Mouse (Mus musculus) stomach, embryonic 14.5 days (tissue): ENCODE results near the gene Rack1. TPM values are rescaled to one million over a fixed set of nuclear protein-coding genes. Genes with fewer than 3 reads are reported as not detected.

ENCODE experiments used
- ATAC-seq: fragments of 200-750 bp; cut with Nextera tagmentation; 2 replicates; pipeline ENCODE4 v1.8.0; 2017; ENCODE audit warnings: low read depth, moderate TSS enrichment; ENCODE audit not compliant: insufficient number of reproducible peaks, insufficient read depth, low FRiP score
- H3K27ac ChIP-seq: fragments of 300-500 bp; sonication (generic); 2 replicates; pipeline ENCODE4 v1.5.1; 2014; ENCODE audit warnings: mild to moderate bottlenecking, low read length, moderate library complexity, mixed read lengths
- H3K27me3 ChIP-seq: fragments of 300-500 bp; sonication (generic); 2 replicates; pipeline ENCODE4 v1.6.1; 2014; ENCODE audit warnings: low read length, control low read depth, mixed read lengths; ENCODE audit not compliant: control insufficient read depth, insufficient read depth
- H3K36me3 ChIP-seq: fragments of 300-500 bp; sonication (generic); 2 replicates; pipeline ENCODE4 v1.6.1; 2014; ENCODE audit warnings: mild to moderate bottlenecking, control low read depth, low read length, moderate library complexity, mixed read lengths; ENCODE audit not compliant: control insufficient read depth, insufficient read depth
- H3K4me1 ChIP-seq: fragments of 300-500 bp; sonication (generic); 2 replicates; pipeline ENCODE4 v1.6.1; 2014; ENCODE audit warnings: low read length, control low read depth, mixed read lengths; ENCODE audit not compliant: control insufficient read depth, insufficient read depth
- H3K4me2 ChIP-seq: fragments of 300-500 bp; sonication (generic); replicated peaks from 2 replicates; pipeline ENCODE4 v1.6.1; 2014; ENCODE audit warnings: low read depth, low read length, control low read depth
- H3K4me3 ChIP-seq: fragments of 300-500 bp; sonication (generic); 2 replicates; pipeline ENCODE4 v1.5.1; 2014; ENCODE audit warnings: low read depth, low read length, control low read depth
- H3K9ac ChIP-seq: fragments of 300-500 bp; sonication (generic); replicated peaks from 2 replicates; pipeline ENCODE4 v1.6.1; 2014; ENCODE audit warnings: low read depth, mild to moderate bottlenecking, control low read depth, low read length, moderate library complexity, mixed read lengths
- H3K9me3 ChIP-seq: fragments of 300-500 bp; sonication (generic); 2 replicates; pipeline ENCODE4 v1.6.1; 2016; ENCODE audit warnings: low read depth, low read length, control low read depth; ENCODE audit not compliant: control insufficient read depth
- WGBS: fragments of 180-500 bp; shearing (Covaris S2); extraction: QIAGEN DNeasy Blood & Tissue Kit; methylation state at CpG from one replicate; pipeline ENCODE4 v1.1.7; 2014; 5-methylcytosine and 5-hydroxymethylcytosine counted together
- polyA plus RNA-seq: library from polyadenylated mRNA; unstranded; fragments of >200 nt; fragmentation: Nextera tagmentation; extraction: Ambion mirVana; gene quantifications from 2 replicates; pipeline ENCODE4 v1.2.1, GENCODE M21; 2014

Rack1 gene
- polyA plus RNA-seq, 1 experiment from 2014 or later = 984 TPM

DNA sequence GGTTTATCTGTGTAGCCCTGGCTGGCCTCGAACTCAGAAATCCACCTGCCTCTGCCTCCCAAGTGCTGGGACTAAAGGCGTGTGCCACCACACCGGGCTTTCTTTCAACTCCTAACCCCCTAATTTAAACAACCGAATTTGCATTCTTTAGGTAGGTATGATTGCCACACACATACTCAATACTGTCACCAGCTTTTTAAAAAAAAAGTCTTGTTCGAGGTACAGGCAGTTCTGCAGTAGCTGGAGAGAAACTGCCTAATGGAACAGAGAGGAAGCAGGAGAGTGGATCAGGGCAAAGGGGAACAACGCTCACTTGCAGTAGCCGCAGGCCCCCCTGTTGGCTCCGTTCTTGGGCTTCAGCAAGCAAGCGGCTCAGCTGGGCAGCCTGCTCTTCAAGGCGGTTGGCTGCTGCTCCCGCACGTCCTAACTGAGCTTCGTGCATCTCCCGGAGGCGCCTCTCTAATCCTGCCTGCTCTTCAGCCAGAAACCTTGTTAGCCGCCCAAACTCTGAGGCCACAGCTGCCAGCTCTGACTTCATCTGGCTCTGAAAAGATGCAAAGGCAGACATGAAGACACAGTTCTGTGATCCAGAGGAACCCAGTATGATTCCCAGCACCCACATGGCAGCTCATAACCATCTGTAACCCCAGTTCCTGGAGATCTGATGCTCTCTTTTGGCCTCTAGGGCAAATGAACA, 8.8 kb downstream of the Rack1 start:
- H3K27ac ChIP-seq = no peak overlapping the region
- H3K27me3 ChIP-seq = no peaks in the 10 kb centered on the region
- ATAC-seq = no peak

DNA sequence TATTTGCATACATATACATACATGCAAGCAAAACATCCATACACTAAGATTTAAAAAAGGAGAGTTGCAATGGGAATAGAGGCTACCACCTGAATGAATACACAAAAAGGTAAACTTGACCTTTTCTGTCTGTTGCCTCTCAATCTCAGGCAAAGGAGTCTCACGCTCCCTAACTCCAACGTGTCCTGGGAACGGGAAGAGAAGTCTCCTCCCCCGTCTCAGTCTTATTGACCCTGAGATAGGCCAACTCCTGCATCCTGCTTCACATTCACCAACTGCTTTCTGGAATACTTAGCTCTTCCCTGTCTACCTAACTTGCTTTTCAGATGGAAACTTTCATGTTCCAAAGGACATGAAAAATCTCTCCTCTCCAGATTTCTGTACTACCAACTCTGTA, 9.3 kb downstream of the Rack1 start:
- no peaks in the 10 kb centered on the region for H3K27me3 ChIP-seq
- H3K27ac ChIP-seq = no peak overlapping the region
- no peaks in the 10 kb centered on the region for H3K9me3 ChIP-seq
- H3K9ac ChIP-seq = no peak overlapping the region
- H3K4me3 ChIP-seq = no peak overlapping the region
- ATAC-seq = no peak
- H3K4me2 ChIP-seq = no peak overlapping the region
- H3K36me3 ChIP-seq = peaks cover 85% of the 10 kb centered on the region
- H3K4me1 ChIP-seq = no peaks in the 10 kb centered on the region
- 50% methylated on average over 4 of the region's 4 CpGs for WGBS

More for the DNA sequence above, 8.8 kb downstream of the Rack1 start:
- no peaks in the 10 kb centered on the region for H3K9me3 ChIP-seq
- H3K4me3 ChIP-seq = no peak overlapping the region
- WGBS = 66% methylated on average over 16 of the region's 16 CpGs
- H3K4me1 ChIP-seq = no peaks in the 10 kb centered on the region
- H3K9ac ChIP-seq = no peak overlapping the region
- no peak overlapping the region for H3K4me2 ChIP-seq
- peaks cover 90% of the 10 kb centered on the region for H3K36me3 ChIP-seq

DNA sequence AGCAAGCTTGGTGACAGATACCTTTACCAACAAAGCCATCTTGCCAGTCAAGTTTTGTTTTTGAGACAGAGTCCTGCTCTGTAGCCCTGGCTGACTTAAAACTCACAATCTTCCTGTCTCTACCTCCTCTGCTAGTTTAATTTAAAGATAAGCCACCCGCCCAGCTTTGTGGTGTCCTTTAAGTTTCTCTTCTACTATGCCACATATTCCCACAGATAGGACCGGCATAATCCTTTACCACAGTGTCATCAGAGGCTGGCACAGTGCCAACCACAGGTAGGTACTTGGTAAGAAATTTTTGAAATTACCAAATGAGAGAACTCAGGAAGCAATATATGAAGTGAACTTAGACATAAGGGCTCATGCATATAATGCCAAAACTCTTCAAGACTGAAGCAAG, 10.0 kb downstream of the Rack1 start:
- ATAC-seq = no peak
- Histone ChIP-seq H3K4me2 (no peak overlapping the region), H3K27ac (no peak overlapping the region), H3K9me3 (no peaks in the 10 kb centered on the region), H3K9ac (no peak overlapping the region), H3K4me1 (0 out of 2 replicates have a peak, but pooled peaks cover 3% of the 10 kb centered on the region), H3K27me3 (no peaks in the 10 kb centered on the region), H3K36me3 (peaks cover 77% of the 10 kb centered on the region), H3K4me3 (no peak overlapping the region)
- WGBS = 78% methylated on average over 2 of the region's 2 CpGs

DNA sequence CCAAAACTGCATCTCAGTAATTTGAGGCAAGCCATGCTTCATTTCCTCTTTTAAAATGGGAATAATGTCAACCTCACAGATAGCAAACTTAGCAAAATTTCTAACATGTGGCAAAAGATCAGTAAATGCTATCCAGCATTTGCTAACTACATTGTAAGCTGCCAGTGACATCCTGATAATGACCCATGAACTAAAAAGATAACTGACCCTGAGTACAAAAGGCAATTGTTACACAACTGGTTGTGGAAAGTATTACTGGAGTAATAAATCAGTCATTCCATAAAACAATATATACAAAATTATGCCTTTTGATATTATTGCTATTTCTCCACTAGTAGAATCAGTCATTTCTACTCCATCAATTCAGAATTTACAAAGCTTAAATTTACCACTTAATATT, 13.7 kb downstream of the Rack1 start:
- Histone ChIP-seq H3K9me3 (no peaks in the 10 kb centered on the region), H3K27ac (no peak overlapping the region), H3K4me1 (peaks cover 15% of the 10 kb centered on the region; the same call in 1 of the 2 replicates), H3K27me3 (no peaks in the 10 kb centered on the region), H3K4me3 (no peak overlapping the region), H3K36me3 (peaks cover 48% of the 10 kb centered on the region), H3K9ac (no peak overlapping the region), H3K4me2 (no peak overlapping the region)
- ATAC-seq = no peak

DNA sequence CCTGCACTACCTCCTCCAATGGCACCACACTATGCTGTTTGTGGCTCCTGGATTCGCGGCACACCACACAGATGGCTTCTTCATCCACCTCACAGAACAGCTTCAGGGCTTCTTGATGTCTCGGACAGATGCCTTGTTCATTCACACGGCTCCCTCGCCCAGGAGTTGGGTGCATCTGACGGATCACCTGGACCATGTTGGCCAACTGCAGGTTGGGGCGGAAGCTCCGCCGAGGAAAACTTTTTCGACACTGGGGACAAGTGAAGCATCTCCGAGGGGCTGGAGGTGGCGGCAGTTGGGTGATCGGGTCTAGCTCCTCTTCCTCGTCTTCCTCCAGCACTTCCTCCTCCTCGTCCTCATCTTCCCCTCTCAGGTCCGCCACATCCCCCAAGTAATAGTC, 15.7 kb downstream of the Rack1 start:
- 74% methylated on average over 15 of the region's 16 CpGs for WGBS
- Histone ChIP-seq H3K27ac (no peak overlapping the region), H3K9me3 (no peaks in the 10 kb centered on the region), H3K9ac (peak overlapping the region; percentile 92; the same call in 1 of the 2 replicates), H3K36me3 (peaks cover 31% of the 10 kb centered on the region), H3K4me3 (peak overlapping the region; percentile 74), H3K4me1 (peaks cover 15% of the 10 kb centered on the region; the same call in 1 of the 2 replicates), H3K4me2 (peak overlapping the region; percentile 68), H3K27me3 (no peaks in the 10 kb centered on the region)
- no peak for ATAC-seq

DNA sequence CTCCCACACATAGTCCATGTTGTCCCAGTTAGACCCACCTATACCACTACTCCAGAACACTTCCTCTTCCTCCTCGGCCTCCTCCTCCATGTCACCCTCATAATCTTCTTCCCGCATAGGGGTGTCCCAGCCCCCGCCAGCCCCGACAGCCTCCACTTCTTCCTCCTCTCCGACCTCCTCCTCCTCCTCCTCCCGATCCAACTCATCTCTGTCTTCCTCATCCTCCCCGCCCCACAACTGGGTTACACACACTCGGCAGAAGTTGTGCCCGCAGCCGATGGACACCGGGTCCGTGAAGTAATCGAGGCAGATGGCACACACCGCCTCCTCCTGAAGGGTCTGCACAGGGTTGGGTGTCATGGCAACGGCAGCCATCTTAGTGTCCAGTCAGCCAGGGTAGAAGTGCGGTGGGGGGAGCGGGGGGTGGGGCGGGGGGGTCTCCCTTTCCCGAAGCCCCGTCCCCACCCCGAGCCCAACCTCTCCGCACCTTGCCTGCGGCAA, 16.2 kb downstream of the Rack1 start:
- Histone ChIP-seq H3K27me3 (no peaks in the 10 kb centered on the region), H3K9me3 (no peaks in the 10 kb centered on the region), H3K36me3 (peaks cover 26% of the 10 kb centered on the region), H3K9ac (peak overlapping the region; percentile 92), H3K4me3 (peak overlapping the region; percentile 74), H3K4me1 (peaks cover 15% of the 10 kb centered on the region; the same call in 1 of the 2 replicates), H3K4me2 (peak overlapping the region; percentile 68), H3K27ac (peak overlapping the region; percentile 59; the same call in 1 of the 2 replicates)
- peak; percentile 34 for ATAC-seq
- WGBS = 2% methylated on average over 23 of the region's 23 CpGs

DNA sequence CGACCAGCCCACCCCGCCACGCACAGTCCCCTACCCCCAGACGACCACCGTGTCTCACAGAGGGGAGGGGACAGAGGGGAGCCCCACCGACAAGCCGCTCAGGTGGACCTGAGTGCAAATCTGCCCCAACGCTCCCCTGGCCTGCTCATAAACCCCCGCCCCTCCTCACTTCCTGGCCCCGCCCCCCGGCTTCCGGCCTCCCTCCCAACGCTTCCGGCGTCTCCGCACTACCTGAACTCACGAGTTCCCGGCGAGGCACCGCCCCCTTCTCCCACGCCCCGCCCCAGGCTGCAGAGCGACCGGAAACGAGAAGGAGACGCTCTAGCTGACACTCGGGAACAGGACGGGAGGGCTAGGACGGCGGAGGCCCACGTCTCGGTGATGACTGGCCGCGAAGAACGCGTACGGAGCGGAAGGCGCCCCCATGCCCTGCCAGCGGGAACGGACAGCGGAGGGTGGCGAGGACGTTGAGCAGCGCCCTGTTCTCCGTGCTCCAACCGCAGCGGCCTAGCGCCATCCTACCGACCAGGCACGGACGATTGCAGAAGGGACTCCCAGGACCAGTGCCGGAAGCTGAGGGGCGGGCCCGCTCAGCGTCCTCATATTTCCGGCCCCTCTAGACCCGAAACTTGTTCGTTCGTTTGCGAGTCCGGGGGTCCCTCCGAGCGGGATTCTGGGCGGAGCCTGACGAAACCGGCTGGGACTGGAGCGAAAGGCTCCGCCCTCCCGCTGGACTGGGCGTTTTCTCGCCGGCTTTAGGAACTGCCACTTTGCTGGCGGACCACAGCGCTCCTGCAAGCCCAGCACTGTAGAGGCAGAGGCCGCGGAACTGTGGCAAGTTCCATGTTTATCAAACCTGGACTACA, 16.9 kb downstream of the Rack1 start, which contains the start of gene Trim41:
Trim41 (minus strand) TSS at position 554 of the 866 bp plus-strand sequence.
- Histone ChIP-seq H3K9ac (peak within 1 kb of the TSS; percentile 92), H3K4me1 (peaks cover 15% of the 10 kb centered on the region; the same call in 1 of the 2 replicates), H3K4me3 (peak within 1 kb of the TSS; percentile 74), H3K36me3 (peaks cover 19% of the 10 kb centered on the region), H3K4me2 (peak within 1 kb of the TSS; percentile 85), H3K27me3 (no peaks in the 10 kb centered on the region), H3K27ac (peak within 1 kb of the TSS; percentile 85), H3K9me3 (no peaks in the 10 kb centered on the region)
- peak; percentile 96 for ATAC-seq
- under 1% methylated on average over 76 of the region's 77 CpGs for WGBS

DNA sequence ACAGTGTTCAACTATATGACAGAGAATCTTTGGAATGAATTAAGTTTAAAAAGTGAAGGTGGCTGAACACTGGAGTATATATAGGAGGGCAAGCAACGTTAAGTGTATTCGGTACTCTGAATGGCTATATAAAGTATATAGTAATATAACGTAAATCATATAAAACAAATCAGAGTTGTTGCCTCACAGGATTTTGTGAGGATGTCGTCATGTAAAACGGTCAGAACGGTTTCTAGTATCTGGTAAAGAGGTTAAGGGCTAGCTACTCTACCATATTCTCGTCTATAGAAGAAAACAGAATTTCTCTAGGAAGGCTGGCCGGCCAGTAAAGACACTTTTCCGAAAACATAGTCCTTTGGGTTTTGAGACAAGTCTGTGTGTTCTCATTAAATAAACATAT, 17.7 kb downstream of the Rack1 start:
- peak overlapping the region; percentile 31; the same call in 1 of the 2 replicates for H3K9ac ChIP-seq
- no peak for ATAC-seq
- H3K27me3 ChIP-seq = no peaks in the 10 kb centered on the region
- H3K27ac ChIP-seq = peak overlapping the region; percentile 85; the same call in 1 of the 2 replicates
- no peaks in the 10 kb centered on the region for H3K9me3 ChIP-seq
- peak overlapping the region; percentile 85 for H3K4me2 ChIP-seq
- H3K4me1 ChIP-seq = peaks cover 15% of the 10 kb centered on the region; the same call in 1 of the 2 replicates
- H3K36me3 ChIP-seq = peaks cover 11% of the 10 kb centered on the region
- peak overlapping the region; percentile 74 for H3K4me3 ChIP-seq
- WGBS = 7% methylated on average over 9 of the region's 9 CpGs
